Mouse (Mus musculus): ENCODE data around the gene Dnah2. TPM values are rescaled to one million over a fixed set of nuclear protein-coding genes. Genes with fewer than 3 reads are reported as not detected.
A peak's percentile ranks its signal among the peaks of the same experiment; 100 is the strongest.
"Not testable (repeated sequence)": the region's sequence is repeated elsewhere in the genome, so short reads cannot be mapped to it uniquely, and the experiment has no call there.

Gene Dnah2
- total RNA-seq, 2 experiments from 2014 or later: 0.03 to 0.48 TPM

DNA sequence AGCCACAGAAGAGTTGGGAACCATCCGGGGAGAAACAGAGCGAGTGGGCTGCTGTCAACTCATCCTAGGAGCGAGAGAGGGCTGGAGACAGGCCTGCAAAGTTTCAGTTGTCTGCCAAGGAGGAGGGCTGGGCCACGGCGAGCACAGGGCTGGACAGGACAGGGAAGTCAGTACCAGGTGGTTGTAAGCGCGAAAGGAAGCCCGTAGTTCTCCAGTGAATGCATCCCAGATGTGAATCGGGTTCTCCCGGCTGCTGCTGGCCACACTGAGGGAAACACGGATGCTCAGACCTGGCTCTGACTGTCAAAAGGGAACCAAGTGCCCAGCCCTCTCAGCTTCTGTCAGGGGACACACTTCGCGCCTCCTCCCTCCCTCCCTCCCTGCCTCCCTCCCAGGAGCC lies 14.5 kb upstream of the Dnah2 start:
- no peak for DNase-seq

DNA sequence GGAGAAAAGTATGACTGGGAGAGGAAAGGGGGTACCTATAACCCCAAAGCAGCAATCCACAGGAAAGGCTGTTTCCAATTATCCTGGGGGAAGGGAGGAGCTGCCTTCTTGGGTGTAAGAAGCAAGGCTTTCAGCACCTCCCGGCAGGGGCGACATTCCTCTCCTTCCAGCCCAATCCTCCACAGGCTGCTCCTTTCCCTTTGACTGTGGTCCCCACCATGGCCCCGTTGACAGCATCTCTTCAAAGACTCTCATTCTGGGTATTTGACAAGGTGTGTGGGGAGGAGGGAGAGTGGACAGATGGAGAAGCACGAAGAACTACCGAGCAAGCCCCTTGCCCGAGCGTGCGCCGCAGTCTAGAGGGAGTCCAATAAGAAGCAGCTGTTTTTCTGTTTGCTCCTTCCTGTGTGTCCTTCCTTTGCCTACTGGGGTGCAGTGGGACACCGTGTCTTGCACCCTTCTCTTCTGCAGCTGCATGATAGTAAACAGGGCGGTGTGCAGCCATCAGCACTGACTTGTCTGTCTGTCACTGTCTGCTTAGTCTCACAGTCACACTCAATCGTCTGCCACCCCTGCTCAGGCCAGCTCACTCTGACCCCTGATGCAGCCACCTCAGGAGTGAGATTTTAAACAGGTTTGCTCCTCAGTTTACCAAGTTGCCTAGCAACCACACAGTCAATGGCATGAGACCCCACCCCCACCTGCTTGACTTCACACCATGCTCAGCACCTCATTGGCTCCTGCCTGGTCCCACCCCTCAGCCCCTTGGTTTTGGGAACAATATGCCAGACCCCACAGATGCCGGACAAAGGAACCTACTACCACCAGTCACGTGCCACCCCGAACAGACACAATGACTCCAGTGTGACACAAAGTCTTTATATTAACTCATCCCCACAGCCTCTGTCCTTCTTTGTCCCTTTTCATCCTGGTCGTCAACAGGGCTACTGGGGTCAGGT lies 12.3 kb upstream of the Dnah2 start:
- no peak for DNase-seq

DNA sequence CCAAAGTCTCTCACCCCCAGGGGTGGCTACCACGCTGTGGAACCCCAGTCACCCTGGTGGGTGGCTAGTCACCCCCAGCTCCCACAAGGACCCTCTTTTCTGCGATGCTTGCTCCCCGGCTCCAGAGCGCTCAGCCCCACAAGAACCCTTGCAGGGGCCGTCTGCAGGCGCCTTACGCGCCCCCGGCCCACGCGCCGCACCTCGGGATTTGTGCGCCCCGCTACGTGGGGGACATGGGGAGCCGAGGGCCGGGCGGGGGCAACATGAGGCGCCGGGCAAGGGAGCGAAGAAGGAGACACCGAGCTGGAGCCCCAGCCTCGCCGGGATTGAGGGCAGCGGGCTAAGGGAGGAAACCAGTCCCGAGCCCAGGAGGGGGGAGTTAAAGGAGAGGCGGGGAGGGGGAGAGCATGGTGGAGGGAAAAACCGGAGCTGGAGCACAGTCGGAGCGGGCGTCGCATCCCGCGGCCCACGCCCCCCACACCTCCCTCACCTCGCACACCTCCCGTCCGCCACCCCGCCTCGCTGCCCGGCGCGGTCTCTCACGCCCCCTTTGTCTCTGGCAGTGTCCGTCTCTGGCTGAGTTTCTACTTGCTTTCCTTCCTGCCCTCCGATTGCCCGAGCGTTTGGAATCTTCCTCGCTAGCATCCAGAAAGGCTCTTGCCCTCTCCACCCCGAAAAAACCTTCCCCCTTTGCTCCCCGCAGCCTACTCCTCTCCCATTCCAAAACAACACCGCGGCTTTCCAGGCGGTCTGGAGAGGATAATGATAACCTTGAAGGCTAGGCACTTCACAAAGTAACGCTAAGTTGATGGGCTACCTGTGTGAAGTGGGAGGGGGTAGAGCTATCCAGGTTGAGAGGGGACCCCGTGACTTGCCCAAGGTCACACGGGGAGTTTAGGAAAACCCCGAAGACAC lies 11.2 kb upstream of the Dnah2 start, which contains the start of gene Efnb3:
Efnb3 (minus strand) TSS at position 355 of the 915 bp plus-strand sequence.
- DNase-seq: no peak

DNA sequence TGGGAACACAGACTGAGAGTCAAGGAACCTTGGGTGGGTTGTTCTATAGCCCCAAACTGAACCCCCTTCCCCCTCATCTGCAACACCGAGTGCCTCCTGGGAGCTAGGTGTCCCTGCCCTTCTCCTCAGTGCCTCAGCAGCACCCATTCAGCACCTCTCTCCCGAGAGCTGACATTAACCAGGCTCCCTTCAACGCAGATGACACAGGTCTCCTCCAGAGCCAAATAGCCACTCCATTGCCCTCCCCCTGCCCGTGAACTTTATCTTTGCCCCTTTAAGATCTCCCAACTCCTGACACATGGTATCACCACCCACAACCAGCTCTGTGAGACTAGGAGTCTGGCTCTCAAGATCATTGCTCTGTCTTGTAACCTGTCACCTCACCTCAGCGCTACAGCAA lies 10.3 kb upstream of the Dnah2 start:
- DNase-seq: no peak

DNA sequence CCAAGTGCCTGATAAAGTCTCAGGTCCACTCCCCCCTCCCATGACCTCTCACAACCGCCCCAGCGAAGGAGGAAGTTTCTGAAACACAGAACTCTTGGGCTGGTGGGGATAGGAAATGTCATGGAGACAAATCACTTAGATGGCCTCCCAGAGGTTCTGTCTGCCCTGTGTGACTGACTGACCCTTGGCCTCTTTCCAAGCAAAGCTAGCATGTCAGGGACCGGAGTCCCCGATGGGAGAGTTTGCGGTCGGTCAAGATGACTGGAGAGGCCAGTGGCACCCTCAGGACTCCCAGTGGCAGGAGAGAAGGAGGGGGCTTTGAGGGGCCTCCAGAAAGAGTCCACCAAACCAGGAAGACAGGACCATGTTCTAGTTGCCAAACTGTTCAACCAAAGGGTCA lies 9.8 kb upstream of the Dnah2 start:
- DNase-seq: no peak

DNA sequence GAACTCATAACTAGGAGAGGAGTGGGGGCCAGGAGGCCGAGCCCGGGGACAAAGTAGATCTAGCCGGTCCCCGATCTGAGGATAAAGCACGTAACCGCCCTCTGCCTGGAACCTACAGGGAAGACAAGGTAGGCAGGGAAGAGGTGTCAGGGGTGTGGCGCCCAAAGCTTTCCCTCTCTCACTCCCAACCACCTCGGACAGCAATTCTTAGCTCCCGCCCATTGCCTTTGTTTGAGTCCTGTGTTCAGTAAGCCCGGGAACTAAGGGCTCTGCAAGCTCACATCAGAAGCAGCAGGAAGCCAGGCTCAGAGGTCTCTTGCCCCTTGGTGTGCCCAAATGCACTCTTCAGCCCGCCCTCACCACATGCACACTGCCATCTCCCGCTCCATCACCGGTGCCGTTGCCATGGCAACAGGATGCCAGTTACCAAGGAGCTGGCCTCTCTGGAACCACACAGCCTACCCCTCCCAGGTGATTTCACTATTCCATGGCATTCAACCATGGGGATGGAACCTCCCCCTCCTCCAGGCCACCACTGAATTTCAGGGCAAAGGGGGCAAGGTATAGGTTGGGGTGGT lies 8.6 kb upstream of the Dnah2 start:
- DNase-seq: no peak

DNA sequence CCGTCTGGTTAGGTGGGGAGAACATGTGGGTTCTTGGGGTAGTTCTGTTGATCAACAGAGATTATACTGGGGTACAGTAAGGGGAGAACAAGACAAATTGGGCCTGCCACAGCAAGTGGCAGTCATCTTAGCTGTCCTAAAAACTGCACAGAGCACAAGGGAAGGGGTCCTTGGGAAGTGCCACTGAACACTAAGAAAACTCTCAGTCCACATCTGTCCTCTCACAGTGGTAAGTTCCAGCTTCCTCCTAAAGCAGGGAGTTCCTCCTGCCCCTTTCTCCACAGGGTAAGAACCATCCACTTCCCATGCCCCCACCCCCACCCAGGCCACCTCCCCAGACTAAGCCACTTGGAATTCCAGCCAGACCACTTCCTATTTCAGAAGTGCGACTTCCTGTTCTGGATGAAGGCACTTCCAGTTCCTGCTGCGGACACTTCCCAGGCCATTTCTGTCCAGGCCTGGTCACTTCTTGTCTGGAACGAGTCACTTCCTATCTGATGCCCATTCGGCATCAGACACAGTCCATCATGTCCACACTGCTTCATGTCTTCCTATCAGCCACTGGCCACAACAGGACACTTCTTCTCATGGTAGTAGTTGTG lies 5.7 kb upstream of the Dnah2 start:
- DNase-seq: no peak

DNA sequence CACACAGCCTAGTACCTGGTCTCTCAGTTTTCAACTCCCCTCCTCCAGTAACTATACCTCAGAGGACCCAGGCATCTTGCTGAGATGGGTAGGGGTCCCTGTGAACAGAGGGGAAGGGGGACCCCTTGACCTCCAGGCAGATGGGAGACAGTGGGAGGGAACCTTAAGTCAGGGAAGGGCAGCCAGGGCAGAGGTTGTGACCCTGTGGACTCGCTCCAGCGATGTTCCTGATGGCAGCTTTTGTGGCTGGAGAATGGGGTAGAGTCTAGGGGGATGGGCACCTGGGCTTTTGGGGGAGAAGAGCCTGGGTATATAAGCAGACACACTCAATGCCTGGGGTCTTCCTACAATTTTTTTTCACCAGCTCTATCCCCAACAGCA lies 4.4 kb upstream of the Dnah2 start:
- DNase-seq: no peak

DNA sequence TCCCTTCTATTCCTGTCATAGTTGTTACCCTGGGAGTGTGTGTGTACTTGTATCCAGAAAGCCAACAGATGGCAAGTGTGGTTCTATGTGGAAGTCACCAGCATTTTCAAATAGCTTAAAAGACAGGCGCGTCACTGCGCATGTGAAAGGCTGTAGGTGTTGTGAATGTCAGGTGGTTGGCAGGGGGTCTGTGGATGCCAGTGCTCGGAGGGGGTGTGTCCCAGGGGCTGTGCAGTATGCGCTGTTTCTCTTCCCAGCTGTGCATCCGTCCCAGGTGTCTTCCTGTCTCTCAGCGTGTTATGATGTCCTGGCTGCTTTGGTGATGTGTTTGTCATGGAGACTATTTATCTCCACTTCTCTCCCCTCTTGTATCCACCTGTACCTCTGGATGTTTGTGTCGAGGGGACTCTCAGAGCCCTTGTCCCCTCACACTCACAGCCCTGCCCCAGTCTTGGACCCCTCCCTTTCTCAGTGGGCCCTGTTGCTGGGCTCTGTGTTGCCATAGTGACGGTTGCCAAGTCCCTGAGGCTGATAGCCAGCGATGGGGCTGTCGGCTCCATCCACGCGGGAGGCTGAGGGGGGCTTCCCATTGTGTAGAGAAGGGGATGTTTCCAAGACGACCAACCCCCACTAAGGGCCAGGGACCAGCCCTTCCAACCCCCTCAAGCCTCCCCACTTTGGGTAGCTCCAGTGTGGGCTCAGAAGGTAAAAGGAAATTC lies 3.9 kb upstream of the Dnah2 start:
- DNase-seq: no peak

DNA sequence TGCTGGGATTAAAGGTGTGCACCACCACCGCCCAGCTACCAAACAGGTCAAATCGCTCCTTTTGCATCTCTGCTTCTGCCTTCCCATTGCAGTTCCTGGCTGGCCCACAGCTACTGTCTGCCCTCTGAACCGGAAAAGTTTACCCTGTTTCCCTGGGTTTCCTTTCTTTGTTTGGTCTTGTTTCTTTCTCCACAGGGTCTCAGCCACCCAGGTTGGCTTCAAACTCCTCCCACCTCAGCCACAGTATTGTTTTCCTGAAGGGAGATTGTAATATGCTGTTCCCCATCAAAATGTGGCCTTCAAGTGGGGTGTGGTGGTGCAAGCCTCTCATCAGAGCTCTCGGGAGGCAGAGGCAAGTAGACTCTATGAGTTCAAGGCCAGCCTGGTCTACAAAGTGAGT lies 2.4 kb upstream of the Dnah2 start:
- no peak for DNase-seq

DNA sequence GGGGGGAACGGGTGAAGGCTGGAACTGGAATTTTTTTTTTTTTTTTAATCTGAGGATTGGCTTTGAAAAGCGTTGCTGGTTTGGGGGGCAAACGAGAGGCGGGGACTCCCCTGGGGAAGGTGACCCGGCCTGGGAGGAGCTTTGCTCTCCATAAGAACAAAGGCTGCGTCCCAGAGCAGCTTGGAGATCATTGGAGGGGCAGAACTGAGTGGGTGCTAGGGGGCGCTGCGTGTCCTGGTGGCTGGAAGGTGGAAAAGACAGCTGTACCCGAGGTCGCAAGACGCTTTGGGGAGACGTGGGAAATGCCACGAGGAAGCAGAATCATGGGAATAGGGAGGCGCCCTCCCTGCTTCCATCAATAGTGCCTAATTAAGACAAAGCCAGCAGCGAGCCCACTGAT lies 1.8 kb downstream of the Dnah2 start:
- no peak for DNase-seq

DNA sequence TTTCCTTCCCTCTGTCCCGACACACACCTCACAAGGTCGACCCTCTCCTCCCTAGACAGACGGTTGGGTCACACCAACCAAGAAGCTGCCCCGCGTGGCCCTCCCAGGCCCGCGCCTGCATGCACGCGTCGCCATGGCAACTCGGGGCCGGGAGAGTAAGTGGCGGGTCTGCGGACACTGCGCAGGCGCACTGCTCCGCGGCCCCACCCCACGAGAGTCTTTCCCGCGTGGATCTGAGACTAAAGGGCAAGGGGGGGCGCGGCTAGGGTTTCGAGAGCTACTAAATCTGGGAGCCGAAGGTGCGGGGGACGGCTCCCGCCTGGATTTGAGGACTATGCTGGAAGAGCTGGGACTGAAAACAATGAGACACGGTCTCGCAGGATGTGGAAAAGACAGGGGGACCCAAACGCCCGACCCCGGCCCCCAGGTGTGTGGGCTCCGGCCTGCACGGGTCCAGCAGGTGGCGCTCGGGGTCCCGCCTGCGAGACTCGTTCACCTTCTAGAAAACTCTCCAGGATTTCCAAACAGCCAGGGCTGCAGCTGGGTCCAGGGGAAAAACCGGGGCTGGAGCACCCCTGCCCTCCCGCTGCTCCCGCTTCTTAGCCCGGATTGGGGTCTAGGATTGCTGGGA lies 2.4 kb downstream of the Dnah2 start:
- peak; percentile 50 for DNase-seq

DNA sequence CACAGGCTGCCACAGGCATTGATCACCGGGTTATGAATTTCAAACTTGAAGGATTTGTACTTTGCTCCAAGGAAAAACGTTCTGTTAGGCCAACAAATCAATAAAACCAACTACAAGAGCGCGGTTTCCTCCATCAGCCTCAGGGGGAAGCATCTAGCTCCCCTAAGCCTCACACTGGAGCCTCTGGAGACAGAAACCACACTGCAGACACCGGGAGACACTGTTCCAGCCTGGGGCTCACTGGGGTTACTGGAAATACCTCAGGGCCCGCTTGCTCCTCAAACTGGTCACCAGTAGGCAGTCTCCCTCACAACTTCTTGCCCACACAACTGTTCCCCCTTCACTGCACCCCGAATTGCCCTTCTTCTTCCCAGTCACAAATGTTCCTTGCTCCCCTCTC lies 3.0 kb downstream of the Dnah2 start:
- no peak for DNase-seq

DNA sequence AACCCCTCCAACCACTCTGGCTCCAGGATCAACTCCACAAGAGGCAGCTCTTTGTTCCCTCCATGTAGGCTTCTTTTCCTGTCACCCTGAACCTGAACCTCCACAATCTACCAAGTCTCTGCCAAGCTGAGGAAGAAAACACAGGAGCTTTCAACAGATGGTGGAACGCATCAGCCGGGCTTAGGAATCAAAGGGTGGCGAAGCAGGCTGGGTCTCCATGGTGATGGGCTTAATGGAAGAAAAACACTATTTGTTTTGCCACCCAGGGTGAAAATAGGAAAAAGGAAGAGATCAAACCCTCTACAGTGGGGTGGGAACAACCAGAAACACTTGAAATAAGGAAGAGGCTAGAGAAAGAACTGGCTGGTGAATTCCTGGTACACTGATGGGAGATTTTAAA lies 5.3 kb downstream of the Dnah2 start:
- DNase-seq: no peak

DNA sequence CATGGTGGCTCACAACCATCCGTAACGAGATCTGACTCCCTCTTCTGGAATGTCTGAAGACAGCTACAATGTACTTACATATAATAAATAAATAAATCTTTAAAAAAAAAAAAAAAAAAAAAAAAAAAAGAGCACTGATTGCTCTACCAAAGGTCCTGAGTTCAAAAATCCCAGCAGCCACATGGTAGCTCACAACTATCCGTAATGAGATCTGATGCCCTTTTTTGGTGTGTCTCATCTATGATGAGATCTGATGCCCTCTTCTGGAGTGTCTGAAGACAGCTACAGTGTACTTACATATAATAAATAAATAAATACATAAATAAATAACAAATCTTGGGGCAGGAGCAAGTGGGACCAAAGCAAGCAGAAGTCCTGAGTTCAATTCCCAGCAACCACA lies 7.2 kb downstream of the Dnah2 start:
- not testable (repeated sequence) for DNase-seq

DNA sequence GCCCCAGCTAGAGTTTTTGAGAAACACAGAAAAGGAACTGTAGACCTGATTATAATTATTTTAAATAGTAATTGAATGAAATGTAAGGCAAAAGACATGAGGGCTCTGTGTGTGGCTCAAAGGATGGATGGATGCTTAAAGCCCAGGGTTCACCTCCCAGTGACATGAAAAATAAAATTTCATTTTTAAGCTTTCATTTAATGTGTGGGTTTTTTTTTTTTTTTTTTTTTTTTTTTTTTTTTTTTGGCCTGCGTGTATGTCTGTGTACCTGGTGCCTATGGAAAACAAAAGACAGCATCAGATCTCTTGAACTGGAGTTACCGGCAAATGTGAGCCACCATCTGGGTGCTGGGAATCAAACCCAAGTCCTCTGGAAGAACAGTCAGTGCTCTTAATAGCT lies 8.2 kb downstream of the Dnah2 start:
- DNase-seq: no peak

DNA sequence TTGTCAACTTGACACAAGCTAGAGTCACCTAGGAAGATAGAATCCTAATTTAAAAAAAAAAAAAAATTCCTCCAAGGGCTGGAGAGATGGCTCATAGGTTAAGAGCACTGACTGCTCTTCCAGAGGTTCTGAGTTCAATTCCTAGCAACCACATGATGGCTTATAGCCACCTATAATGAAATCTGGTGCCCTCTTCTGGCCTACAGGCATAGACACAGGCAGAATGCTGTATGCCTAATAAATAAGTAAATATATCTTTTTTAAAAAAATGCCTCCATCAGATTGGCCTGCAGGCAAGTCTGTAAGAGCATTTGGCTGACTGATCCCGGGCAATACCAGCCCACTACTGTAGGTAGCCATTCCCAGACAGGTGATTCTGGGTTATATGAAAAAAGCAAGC lies 13.9 kb downstream of the Dnah2 start:
- DNase-seq: no peak

DNA sequence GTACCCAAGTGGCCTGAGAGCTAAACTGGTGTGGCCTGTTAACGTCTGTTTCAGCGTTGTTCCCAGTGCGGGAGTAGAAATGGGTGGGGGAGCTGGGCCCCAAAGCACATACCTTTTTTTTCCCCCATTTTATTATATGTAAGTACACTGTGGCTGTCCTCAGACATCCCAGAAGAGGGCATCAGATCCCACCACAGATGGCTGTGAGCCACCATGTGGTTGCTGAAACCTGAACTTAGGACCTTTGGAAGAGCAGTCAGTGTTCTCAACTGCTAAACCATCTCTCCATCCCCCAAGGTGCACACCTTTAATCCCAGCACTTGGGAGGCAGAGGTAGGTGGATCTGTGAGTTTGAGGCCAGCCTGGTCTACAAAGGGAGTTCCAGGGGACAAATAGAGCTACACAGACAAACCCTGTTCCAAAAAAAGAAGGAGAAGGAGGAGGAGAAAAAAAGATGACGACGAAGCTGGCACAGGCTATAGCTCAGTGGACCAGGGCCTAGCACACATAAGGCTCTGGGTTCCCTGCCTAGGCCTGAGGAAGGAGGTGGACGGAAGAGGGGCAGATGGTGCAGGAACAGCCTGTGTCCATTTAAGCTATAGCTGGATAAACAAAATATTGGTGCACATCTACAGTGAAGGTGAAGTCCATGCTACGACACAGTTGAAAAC lies 16.3 kb downstream of the Dnah2 start:
- DNase-seq: no peak

DNA sequence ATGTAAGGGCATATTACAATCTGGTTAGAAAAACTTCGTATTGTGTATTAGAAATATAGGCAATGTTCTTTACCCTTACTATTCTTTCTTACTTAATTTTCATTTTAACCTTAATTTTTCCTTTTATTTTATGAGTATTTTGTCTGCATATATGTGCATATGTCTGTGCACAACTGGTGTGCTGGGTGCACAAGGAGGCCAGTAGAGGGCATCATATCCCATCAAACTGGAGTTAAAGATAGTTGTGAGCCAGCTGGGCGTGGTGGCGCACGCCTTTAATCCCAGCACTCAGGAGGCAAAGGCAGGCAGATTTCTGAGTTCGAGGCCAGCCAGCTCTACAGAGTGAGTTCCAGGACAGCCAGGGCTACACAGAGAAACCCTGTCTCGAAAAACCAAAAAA lies 18.2 kb downstream of the Dnah2 start:
- not testable (repeated sequence) for DNase-seq

DNA sequence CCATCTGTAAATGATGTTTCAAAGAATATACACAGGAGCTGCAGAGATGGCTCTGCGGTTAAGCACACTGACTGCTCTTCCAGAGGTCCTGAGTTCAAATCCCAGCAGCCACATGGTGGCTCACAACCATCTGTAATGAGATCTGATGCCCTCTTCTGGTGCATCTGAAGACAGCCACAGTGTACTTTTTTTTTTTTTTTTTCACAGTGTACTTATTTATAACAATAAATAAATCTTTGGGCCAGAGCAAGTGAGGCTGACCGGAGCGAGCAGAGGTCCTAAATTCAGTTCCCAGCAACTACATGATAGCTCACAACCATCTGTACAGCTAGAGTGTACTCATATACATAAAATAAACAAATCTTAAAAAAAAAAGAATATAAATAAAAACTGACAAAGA lies 18.6 kb downstream of the Dnah2 start:
- not testable (repeated sequence) for DNase-seq

DNA sequence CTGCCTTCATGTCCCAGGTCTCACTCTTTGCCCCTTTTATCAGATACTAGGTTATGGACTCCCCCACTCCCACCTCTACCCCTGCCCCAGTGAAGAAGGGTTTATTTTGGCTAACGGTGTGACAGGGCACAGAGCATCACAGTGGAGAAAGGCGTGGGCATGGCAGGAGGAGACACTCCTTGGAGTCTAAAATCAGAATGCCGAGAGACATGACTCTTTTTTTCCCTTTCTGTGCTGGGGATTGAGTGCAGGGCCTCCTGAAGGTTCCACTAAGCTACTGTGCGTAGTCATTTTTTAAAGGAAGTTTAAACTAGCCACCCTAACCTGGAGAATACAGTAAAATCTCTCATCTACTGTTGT lies 20.9 kb downstream of the Dnah2 start:
- DNase-seq: no peak

Measured in gastrocnemius, postnatal 25 days (tissue).